Mouse (Mus musculus) lung, adult 2 months (tissue): ENCODE data around the gene Gsta2.

Experiments used
- CTCF ChIP-seq: fragments of 200-500 bp; IDR thresholded peaks from 2 replicates; pipeline ENCODE4 v1.5.1; 2011; ENCODE audit warnings: mild to moderate bottlenecking, low read length, control low read depth; ENCODE audit not compliant: insufficient read depth
- POLR2A ChIP-seq: fragments of 200-500 bp; IDR thresholded peaks from 2 replicates; pipeline ENCODE4 v1.6.1; 2011; ENCODE audit warnings: low read depth, mild to moderate bottlenecking, control low read depth, low read length, borderline replicate concordance; ENCODE audit errors: extremely low read depth

- no peak for TF ChIP-seq CTCF
- TF ChIP-seq POLR2A, result no peak
Observed at GRCm38 (mm10) chr9:78389981-78390380, 34.4 kb upstream of the Gsta2 start.
